Mouse (Mus musculus): ENCODE results near the gene Tenm3.

GRCm38 (mm10) chr8:48733731-48734130 lies 110.0 kb downstream of the Tenm3 start:
- TF ChIP-seq MYOD1 (IDR thresholded peaks at IDR 0.05; ENCODE audit: control insufficient read depth in 1 of 3, insufficient read length in 2 of 3, low read depth in 2 of 3) (no peak), POLR2A (IDR thresholded peaks at IDR 0.05; ENCODE audit: insufficient read length, low read depth) (no peak), USF1 (IDR thresholded peaks at IDR 0.05; ENCODE audit: low read depth) (no peak), POLR2AphosphoS2 (IDR thresholded peaks at IDR 0.05; ENCODE audit: insufficient read length, low read depth) (no peak)
